Mouse (Mus musculus): ENCODE data around the gene Upk3a. TPM values are rescaled to one million over a fixed set of nuclear protein-coding genes. Genes with fewer than 3 reads are reported as not detected.

Upk3a gene
- not detected for total RNA-seq (2021)
- long read RNA-seq, experiment 1, result 0 reads
- long read RNA-seq, experiment 2, result 0 reads

DNA sequence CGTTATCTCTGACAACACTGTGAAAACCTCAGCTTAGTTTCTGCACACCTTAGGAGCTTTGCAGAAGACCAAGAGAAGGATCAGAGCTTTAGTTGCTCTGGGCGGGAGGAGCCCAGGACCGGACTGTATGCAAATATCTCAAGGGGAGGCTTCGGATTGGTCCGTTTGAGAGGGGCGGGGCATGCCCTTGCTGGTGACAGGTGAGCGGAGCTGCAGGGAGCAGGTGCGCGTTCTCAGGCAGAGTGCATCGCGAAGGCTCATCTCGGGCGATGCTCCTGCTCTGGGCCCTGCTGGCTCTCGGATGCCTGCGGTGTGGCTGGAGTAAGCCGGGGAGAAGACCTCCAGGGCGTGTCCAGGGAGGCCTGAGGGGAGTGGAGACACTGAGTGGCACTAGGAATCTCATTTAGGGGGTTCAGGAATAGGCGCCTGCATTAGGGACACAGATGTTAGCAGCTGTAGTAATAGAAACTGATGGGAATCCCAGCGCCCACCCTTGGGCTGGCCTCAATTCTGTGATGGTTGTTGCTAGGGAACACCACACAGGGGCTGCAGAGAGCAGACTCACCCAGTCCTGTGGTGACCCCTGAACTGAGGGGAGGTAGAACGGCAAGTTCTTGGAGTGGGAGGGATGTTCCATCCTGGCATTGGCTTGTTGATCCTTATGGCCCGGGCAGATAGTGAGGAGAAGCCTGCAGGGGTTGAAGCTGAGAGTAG, at the start of gene Upk3a:
Upk3a (plus strand) TSS at position 191 of the 714 bp plus-strand sequence.
- no peak for DNase-seq

- no peak for DNase-seq
These were observed 48.4 kb upstream of the Upk3a start for GRCm38 (mm10) chr15:84968534-84968933.

- no peak for DNase-seq
These were observed 43.9 kb upstream of the Upk3a start for GRCm38 (mm10) chr15:84972860-84973543.

DNA sequence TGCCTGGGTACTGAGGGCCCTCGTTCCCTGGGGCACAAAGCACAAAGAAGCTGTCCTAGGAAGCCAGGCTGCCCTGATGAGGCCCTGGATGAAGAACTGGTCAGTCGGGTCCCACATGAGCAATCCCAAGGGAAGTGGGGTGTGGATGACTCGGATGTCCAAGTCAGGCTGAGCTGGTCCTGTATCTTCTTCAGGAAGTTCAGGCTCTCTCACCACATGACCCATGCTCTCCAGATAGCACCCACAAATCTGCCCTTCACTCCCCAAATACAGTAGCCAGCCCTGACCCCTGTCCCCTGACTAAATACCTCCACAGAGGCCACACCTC, 43.4 kb upstream of the Upk3a start:
- no peak for DNase-seq

GRCm38 (mm10) chr15:84975729-84976128, 41.2 kb upstream of the Upk3a start:
- no peak for DNase-seq

DNA sequence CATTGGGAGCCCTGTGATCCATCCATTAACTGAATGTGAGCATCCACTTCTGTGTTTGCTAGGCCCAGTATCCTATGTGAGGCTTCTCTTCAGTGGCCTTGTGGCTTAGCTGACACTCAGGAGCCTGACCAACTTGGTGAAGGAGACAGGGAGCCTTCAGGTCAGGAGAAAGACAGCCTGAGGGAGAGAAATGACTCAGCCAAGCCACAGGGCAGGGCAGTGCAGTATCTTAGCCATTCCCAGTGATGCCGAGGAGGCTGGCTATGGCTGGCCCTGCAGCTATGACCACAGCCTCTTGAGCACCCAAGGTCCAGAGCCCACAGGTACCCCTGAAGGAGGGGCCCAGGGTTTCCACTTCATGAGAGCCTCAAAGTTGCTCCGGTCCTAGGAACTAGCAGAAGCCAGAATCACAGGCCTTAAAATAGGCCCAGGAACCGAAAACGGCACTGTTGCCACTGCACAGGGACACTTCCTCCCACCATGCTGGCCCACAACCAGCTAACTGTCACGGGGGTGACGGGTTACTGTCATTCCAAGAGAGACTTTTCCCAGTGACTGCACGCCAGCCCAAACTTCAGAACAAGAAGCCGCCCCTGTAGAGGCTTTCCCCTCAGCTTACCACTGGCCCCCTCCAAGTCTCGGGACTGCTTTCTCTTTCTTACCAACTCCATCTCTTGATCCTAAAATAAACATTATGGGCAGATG, 35.2 kb upstream of the Upk3a start:
- DNase-seq, result no peak

- no peak for DNase-seq
These were observed 34.1 kb upstream of the Upk3a start for GRCm38 (mm10) chr15:84982888-84983287.

GRCm38 (mm10) chr15:84983721-84984120, 33.2 kb upstream of the Upk3a start:
- no peak for DNase-seq

- no peak for DNase-seq
These were observed 31.3 kb upstream of the Upk3a start for GRCm38 (mm10) chr15:84985516-84986160.

DNA sequence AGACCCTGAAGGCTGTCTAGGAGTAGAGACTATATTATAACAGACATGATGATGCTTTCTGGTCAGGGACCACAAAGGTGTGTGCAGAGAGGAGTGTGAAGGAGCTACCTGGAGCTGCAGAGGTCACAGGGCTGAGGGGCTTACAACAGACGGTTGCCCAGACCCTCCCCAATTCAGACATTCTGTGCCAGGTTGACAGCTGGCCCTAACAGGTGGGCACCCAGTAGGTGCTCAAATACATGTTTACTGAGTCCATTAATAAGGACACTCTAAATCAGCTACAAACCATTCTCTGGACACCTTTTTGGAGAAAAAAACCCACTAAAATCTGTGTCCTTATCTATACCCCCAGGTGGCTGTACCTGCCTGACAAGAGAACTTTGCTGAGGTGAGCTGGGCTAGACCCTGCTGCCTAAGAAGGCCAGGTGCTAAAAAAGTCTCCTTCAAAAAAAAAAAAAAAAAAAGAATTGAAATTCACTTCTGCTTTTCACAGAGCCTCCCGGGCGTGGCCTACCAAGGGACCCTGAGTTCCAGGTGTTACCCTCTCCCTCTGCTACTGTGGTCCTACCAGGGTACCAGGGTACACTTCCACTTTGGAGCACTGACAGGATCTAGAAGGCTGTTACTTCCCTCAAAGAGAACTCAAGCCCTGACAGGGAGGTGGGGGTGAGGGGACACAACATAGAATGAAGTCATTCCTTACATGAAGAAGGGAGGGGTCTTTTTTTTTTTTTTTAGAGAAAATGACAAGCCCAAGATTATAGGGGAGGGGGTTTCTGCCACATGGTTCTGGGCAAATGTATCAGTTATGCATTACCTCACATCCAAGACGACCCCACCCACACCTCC, 30.5 kb upstream of the Upk3a start:
- no peak for DNase-seq

GRCm38 (mm10) chr15:84987020-84987815, 29.7 kb upstream of the Upk3a start:
- DNase-seq, result peak; percentile 54

GRCm38 (mm10) chr15:84987874-84988825, 28.8 kb upstream of the Upk3a start, which contains the start of gene 5031439G07Rik:
TSS of gene 5031439G07Rik (minus strand) at chr15:84988551.
- DNase-seq, result peak; percentile 84

DNA sequence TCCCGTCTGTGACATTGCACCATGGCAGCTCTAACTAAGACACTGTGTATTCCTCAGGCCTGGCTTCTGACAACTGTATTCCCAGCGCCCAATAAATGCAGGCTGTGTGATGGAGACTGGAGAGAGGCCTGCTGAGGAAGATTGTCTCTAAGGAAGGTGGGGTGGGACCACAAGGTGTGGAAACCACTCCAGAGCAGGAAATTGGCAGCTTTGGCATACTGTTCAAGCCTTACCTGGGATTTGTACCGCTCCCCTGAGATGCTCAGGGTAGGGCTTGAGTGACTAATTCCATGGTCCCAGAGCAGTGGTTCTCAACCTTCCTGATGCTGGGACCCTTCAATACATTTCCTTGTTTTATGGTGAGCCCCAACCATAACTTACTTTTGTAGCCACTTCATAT, 27.8 kb upstream of the Upk3a start:
- no peak for DNase-seq

GRCm38 (mm10) chr15:84989771-84990170, 27.2 kb upstream of the Upk3a start:
- no peak for DNase-seq

GRCm38 (mm10) chr15:84994498-84994897, 22.4 kb upstream of the Upk3a start:
- DNase-seq, result no peak

DNA sequence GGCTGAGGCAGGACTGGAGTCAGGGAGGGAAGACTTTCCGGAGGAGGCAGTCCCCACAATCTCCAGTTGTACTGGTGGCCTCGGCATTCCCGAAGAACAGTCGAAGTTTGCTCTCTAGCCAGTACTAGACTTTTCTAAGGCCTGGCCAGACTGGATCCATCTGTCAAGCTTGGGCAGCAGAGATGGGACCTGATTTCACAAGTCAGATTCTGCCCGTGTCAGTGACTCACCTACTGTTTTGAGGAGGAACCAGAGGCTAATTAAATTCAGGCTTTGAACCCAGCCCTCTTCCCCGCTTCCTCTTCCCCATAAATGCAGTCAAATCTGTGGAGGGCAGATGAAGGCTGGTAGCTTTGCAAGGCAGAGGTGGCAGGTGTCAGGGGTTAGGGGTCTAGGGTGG, 21.9 kb upstream of the Upk3a start:
- no peak for DNase-seq

DNA sequence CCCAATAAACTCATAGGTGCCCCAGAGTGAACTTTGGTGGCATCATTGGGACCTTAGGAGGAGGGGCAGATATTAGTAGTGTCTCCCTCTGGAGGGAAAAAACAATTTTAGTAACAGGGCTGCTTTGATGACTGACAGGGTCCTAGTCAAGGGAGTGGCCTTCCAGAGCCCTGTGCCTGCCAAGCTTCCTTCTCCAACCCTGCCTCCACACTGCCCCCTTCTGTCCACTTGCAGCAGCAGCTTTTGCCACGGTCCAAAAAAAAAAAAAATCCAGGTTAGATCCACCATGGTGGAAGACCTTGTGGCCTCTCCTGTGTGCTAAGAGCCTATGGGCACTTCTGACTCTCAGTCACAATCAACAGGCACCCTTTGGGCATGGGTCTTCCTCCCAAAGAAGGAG, 21.0 kb upstream of the Upk3a start:
- peak; percentile 74 for DNase-seq

- no peak for DNase-seq
These were observed 19.0 kb upstream of the Upk3a start for GRCm38 (mm10) chr15:84997768-84998454.

GRCm38 (mm10) chr15:84999911-85000310, 17.0 kb upstream of the Upk3a start:
- DNase-seq, result no peak

All from gastrocnemius, postnatal 10 days (tissue).